9 mouse cellular contexts compared by ENCODE assay signal in genomic region chr3:121370301-121370700, GRCm38 (mm10). TPM values are rescaled to one million over a fixed set of nuclear protein-coding genes. Genes with fewer than 3 reads are reported as not detected.
DNase-seq lines count a peak whose midpoint lies in the region; ATAC-seq and TF ChIP-seq lines count a peak whose summit lies in the region.
"Had no signal": no experiment of that assay in that cellular context is flagged by ENCODE, and none has a peak within 500 bp of the region (broad histone marks: within the 10 kb centered on the region; RNA-seq: fewer than 3 reads in every experiment).

No protein-coding gene starts in this region.

- 0 out of 2 replicates have a peak, but pooled peaks have one; percentile 17 for ATAC-seq in lung, postnatal 0 days
- peak; percentile 64 for ATAC-seq in common myeloid progenitor, adult 5-6 weeks (replicated peaks; ENCODE audit: low read depth, poor library complexity, severe bottlenecking)
- ATAC-seq in megakaryocyte-erythroid progenitor cell, adult 5-6 weeks (replicated peaks; ENCODE audit: low FRiP score, low TSS enrichment, poor library complexity, severe bottlenecking), result peak; percentile 71
- ATAC-seq in erythroblast, adult 5-6 weeks (replicated peaks; ENCODE audit: low FRiP score, poor library complexity, severe bottlenecking), result no peak

- H3K9me3 ChIP-seq in lung, postnatal 0 days (ENCODE audit: low read length), result no peaks in the 10 kb centered on the region

- DNase-seq in lung, postnatal 0 days (ENCODE audit: low spot score), result no peak
- DNase-seq in lung, postnatal 25 days (ENCODE audit: low spot score), result no peak
- peak; percentile 76 to 83 for DNase-seq in thymus, postnatal 36 days
- DNase-seq in cerebellum, adult 9-11 months, result no peak
- DNase-seq: gastrocnemius, postnatal 10 days; kidney, adult 18-20 months had no signal

- no peaks in the 10 kb centered on the region for H3K4me1 ChIP-seq in lung, postnatal 0 days (ENCODE audit: insufficient read depth, low read depth, low read length)

- H3K27me3 ChIP-seq in lung, postnatal 0 days (replicated peaks; ENCODE audit: insufficient read depth, low read length), result no peaks in the 10 kb centered on the region

- H3K4me3 ChIP-seq in lung, postnatal 0 days (ENCODE audit: low read depth, low read length), result no peak overlapping the region

- no peak overlapping the region for H3K9ac ChIP-seq in lung, postnatal 0 days (replicated peaks; ENCODE audit: low read depth)

- H3K4me2 ChIP-seq in lung, postnatal 0 days (replicated peaks; ENCODE audit: low read depth, low read length), result no peak overlapping the region

- TF ChIP-seq CTCF in lung, postnatal 0 days (IDR thresholded peaks at IDR 0.05), result no peak

- no peaks in the 10 kb centered on the region for H3K36me3 ChIP-seq in lung, postnatal 0 days (ENCODE audit: insufficient read depth, low read length)

- no peak for TF ChIP-seq EP300 in lung, postnatal 0 days (IDR thresholded peaks at IDR 0.05)

- 72% methylated on average over 13 of the region's 13 CpGs for WGBS in lung, postnatal 0 days

- H3K27ac ChIP-seq in lung, postnatal 0 days (ENCODE audit: low read length), result no peak overlapping the region

RNA-seq across cellular contexts. Expression of gene Cnn3, which starts 56.0 kb away (rescaled TPM):
- 342 and 379 TPM in 2 replicates for polyA plus RNA-seq in lung, postnatal 0 days (2015; fragmentation: Nextera tagmentation; extraction: Ambion mirVana)
- total RNA-seq in common myeloid progenitor, adult 5-6 weeks (2017), result 43.5 and 51.0 TPM in 2 replicates
- total RNA-seq in megakaryocyte-erythroid progenitor cell, adult 5-6 weeks (2014; fragmentation: Nextera tagmentation), result 29.9 and 35.0 TPM in 2 replicates
- 25.8 and 27.0 TPM in 2 replicates for total RNA-seq in megakaryocyte-erythroid progenitor cell, adult 5-6 weeks (2017)
- total RNA-seq in erythroblast, adult 5-6 weeks (2015; ENCODE audit: low replicate concordance), result 16.9 and 34.3 TPM in 2 replicates
- 1.1 and 6.4 TPM in 2 replicates for total RNA-seq in erythroblast, adult 5-6 weeks (2017; ENCODE audit: low replicate concordance)

Comparison
In these comparisons a context has a peak if more than half of its experiments do, and no peak if none do; other contexts are left out.
1. DNase-seq: peak in thymus, postnatal 36 days (2 of 2); none in lung, postnatal 0 days (single experiment), lung, postnatal 25 days (single experiment) and cerebellum, adult 9-11 months (single experiment).